Mouse (Mus musculus) kidney, postnatal 4 days (tissue): ENCODE data around the gene Eci1.
"Not testable (repeated sequence)": the region's sequence is repeated elsewhere in the genome, so short reads cannot be mapped to it uniquely, and the experiment has no call there.

Experiments
- DNase-seq, 2 experiments: peaks; one replicate each; pipeline ENCODE4 v3.0.0; 2021; ENCODE audit warnings: mixed read lengths in 2 of 2

Gene Eci1

GRCm38 (mm10) chr17:24441148-24441547 is 14.7 kb downstream of the Eci1 start:
- peak; percentile 38 to 45 for DNase-seq

GRCm38 (mm10) chr17:24442107-24442506 is 15.7 kb downstream of the Eci1 start:
- peak in 1 of 2 experiments; percentile 22 for DNase-seq

GRCm38 (mm10) chr17:24442632-24443155 is 16.3 kb downstream of the Eci1 start, which contains the start of gene Dnase1l2:
TSS of gene Dnase1l2 (minus strand) at chr17:24443105.
- DNase-seq, result no peak

- DNase-seq, result peak in 1 of 2 experiments; percentile 46
Measured at GRCm38 (mm10) chr17:24443409-24443808, 17.0 kb downstream of the Eci1 start.

GRCm38 (mm10) chr17:24446590-24446989 is 20.1 kb downstream of the Eci1 start:
- DNase-seq, result no peak

- DNase-seq, result no peak
Measured at GRCm38 (mm10) chr17:24449507-24449906, 23.1 kb downstream of the Eci1 start.

- DNase-seq, result no peak
Measured at GRCm38 (mm10) chr17:24451220-24451619, 24.8 kb downstream of the Eci1 start.

- DNase-seq, result no peak
Measured at GRCm38 (mm10) chr17:24453372-24453771, 26.9 kb downstream of the Eci1 start.

GRCm38 (mm10) chr17:24454218-24454755 is 27.8 kb downstream of the Eci1 start:
- no peak for DNase-seq

- DNase-seq, result peak; percentile 100
Measured at GRCm38 (mm10) chr17:24454756-24455522, 28.5 kb downstream of the Eci1 start.

GRCm38 (mm10) chr17:24455523-24456206 is 29.2 kb downstream of the Eci1 start:
- not testable (repeated sequence) for DNase-seq

GRCm38 (mm10) chr17:24461580-24461979 is 35.1 kb downstream of the Eci1 start:
- DNase-seq, result peak; percentile 42 to 56

- DNase-seq, result no peak
Measured at GRCm38 (mm10) chr17:24462932-24463331, 36.5 kb downstream of the Eci1 start.

GRCm38 (mm10) chr17:24463374-24464133 is 37.1 kb downstream of the Eci1 start:
- no peak for DNase-seq

GRCm38 (mm10) chr17:24468636-24469246 is 42.3 kb downstream of the Eci1 start:
- DNase-seq, result no peak

- no peak for DNase-seq
Measured at GRCm38 (mm10) chr17:24469336-24469909, 43.0 kb downstream of the Eci1 start.

- DNase-seq, result peak; percentile 98 to 99
Measured at GRCm38 (mm10) chr17:24469910-24470602, 43.6 kb downstream of the Eci1 start, which contains the start of the genes E4f1 and Pgp. TSS of gene E4f1 (minus strand) at chr17:24470313. TSS of gene Pgp (plus strand) at chr17:24470392.

- no peak for DNase-seq
Measured at GRCm38 (mm10) chr17:24470701-24471527, 44.5 kb downstream of the Eci1 start.

GRCm38 (mm10) chr17:24472512-24472911 is 46.1 kb downstream of the Eci1 start:
- peak; percentile 75 to 85 for DNase-seq

GRCm38 (mm10) chr17:24473612-24474275 is 47.3 kb downstream of the Eci1 start, which contains the start of gene Bricd5:
TSS of gene Bricd5 (plus strand) at chr17:24473884.
- DNase-seq, result no peak
